Mouse (Mus musculus) WW6 (cell line): ENCODE measurements around the gene Fas.

Experiments used
- DNase-seq: peaks from one replicate; pipeline ENCODE4 v3.0.0-alpha.2; 2013; ENCODE audit warnings: low read depth, low spot score

Gene Fas

GRCm38 (mm10) chr19:34289948-34290789 lies at the start of gene Fas:
Gene Fas (plus strand): TSS chr19:34290666.
- DNase-seq, result no peak

DNA sequence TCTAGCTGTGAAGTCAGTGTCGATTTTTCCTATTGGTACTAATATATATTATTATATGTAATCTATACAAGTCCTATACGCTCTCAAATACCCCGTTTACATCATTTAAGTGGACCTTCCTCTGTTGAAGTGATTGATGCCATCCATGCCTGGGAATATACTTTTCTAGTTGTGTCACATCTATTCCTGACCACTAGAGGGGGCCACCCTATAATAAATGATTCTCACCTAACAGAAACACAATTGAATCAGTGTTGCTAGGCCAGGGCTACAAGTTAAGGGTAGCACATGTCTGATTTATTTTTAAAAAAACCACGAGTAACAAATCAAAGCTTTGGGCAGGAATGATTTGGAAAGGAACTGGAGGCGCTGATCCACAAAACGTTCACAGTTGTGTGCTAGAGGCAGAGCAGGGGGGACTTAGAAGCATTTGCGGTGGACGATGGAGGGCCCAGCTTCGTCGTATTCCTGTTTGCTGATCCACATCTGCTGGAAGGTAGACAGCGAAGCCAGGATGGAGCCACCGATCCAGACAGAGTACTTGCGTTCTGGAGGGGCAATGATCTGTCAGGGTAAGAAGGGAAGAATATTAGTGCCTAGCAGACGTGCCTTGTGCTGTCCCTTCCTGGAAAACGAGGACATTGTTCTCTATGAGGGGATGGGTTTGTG lies 49.1 kb upstream of the Fas start:
- no peak for DNase-seq

- no peak for DNase-seq
These were observed 47.5 kb upstream of the Fas start for GRCm38 (mm10) chr19:34242925-34243324.

- peak; percentile 11 for DNase-seq
These were observed 46.4 kb upstream of the Fas start for GRCm38 (mm10) chr19:34244056-34244455.

DNA sequence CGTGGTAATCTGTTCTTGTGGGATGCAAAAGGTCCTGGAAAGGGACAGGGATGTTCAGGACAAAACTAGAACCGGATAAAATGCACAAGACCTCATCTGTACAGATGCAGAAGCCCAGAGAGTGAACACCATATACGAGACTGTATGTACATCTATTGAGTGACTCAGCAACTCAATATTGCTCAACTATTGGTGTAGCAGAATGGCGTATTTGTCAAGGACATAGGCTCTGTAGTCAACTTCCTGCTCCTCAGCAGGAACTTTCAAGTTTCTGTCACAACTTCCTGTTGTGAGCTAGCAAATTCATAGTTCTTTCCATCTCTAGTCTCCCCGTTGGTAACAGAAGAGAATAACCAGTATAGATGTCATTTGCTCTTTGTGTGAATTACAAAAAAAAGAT lies 41.9 kb upstream of the Fas start:
- DNase-seq, result no peak

GRCm38 (mm10) chr19:34250621-34251020 lies 39.8 kb upstream of the Fas start:
- no peak for DNase-seq

GRCm38 (mm10) chr19:34251900-34252299 lies 38.6 kb upstream of the Fas start:
- DNase-seq, result no peak

DNA sequence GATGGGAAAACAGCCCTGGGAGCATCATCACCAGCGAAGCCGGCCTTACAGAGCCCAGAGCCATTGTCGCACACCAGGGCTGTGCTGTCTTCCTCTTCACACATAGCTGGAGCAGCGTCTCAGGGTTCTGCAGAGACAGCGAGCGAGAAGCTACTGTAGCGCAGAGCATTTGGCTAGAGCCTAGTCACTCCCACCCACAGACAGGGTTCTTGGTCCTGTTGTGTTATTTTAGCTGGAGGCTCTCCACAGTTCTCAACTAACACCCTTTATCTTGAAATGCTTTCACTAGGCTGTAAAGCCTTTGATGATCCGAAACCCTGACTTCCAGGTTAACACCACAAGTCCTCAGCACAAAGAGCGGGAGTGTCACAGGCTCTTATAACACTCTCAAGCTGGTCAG lies 38.0 kb upstream of the Fas start:
- no peak for DNase-seq

GRCm38 (mm10) chr19:34254101-34254879 lies 36.2 kb upstream of the Fas start:
- DNase-seq, result no peak

GRCm38 (mm10) chr19:34254880-34255681 lies 35.4 kb upstream of the Fas start, which contains the start of gene Acta2:
Gene Acta2 (minus strand): TSS chr19:34255590.
- DNase-seq, result no peak

DNA sequence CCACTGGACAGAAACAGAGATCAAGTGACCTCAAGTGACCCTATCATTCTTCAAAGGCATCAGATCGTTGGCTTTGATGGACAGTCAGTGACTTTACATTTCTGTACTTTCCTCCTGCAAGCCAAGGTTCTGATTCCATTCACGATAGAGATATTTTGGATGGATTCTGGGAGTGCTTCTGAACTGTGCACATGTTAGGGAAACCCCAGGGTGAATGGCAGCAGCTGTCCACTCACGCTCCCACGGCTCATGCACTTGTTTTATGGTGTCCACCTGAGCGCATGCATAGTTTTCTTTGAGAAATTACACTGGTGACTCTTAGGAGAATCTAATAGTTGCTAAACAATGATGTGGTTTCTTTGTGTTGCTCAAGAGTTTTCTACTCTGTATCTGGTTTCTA lies 34.3 kb upstream of the Fas start:
- no peak for DNase-seq

DNA sequence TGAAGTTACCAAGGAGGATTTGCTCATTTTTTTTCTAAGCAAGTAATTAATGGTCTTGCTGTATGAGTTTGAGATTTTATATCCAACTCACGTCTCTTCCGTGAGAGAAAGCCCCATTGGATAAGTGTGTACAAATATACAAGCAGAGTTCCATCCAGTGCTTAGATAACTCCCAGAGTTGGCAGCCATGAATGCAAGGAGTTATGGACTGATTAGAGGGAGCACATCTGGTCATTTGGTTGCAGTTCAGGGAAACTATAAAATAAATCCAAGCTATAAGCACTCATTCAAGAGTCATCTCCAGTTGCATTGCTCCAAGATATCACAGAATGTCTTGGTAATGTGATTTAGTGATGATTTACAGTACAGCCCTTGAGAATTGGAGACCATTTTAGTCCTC lies 33.5 kb upstream of the Fas start:
- DNase-seq, result no peak

- DNase-seq, result no peak
These were observed 28.0 kb upstream of the Fas start for GRCm38 (mm10) chr19:34262273-34262974.

GRCm38 (mm10) chr19:34265604-34266193 lies 24.8 kb upstream of the Fas start:
- DNase-seq, result no peak

- no peak for DNase-seq
These were observed 21.5 kb upstream of the Fas start for GRCm38 (mm10) chr19:34268991-34269390.

GRCm38 (mm10) chr19:34270106-34270726 lies 20.2 kb upstream of the Fas start:
- DNase-seq, result no peak

- DNase-seq, result no peak
These were observed 19.5 kb upstream of the Fas start for GRCm38 (mm10) chr19:34270824-34271464.

DNA sequence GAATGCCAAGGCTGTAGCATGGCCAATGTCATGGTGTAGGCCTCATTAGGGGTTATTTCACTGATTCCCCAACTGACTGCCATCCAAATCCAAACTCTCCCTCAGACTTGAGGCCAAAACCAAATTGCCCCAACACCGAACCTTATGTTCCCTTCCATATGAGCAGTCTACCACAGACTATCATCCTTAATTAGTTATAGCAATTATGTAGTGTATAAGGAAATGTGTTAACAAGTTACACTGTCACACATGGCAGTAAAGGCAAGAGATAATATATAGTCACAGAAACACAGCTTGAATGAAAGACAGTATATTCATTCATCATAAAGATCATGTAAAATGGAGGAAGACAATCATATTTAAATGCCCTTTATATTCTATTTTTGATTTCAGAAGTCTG lies 17.4 kb upstream of the Fas start:
- no peak for DNase-seq

DNA sequence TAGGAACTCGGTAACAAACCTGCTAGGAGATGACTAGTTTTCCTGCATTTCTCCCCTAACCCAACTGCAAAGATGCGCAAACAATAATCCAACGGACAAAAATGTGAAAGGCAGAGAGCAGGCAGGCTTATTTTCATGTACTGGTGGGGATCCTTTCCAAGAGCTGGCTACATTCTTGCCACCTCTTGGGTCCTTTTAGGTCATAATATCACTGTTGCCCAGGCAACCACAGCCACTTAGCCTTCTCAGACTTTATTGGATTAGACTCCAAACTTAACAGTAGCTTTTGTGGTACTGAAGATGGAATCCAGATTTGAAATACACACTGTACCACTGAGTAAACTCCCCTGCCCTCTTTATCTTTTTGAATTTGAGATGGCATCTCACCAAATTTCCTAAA lies 12.4 kb upstream of the Fas start:
- no peak for DNase-seq
